8 mouse cellular contexts compared by ENCODE assay signal in the genomic region with DNA sequence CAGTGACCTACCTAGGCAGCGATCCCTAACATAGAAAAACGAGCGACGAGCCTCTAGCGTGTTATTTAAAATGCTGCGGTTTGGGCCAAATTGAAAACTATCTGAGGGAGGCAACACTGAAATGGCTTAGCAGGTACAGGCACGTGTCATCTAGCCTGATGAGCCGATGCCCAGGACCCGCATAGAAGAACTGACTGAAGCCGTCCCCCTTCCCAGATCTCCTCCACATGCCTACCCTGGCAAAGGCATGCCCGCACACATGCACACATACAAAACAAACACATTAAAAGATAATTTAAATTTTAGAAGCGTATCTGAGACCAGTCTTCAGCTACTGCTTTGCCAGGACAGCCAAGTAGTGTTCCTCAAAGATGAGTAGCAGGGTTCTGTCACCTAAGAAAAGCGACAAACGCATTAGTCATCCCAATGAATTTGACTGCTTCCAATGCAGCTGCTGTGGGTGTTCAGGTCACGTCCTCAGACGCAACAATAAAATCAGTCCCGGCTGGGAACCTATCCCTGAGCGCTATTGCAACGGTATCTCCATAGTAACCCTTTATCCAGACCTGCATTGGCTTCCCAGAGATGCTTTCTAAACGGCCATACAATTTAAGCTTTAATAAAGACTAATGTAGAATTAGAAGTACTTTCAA.
DNase-seq lines count a peak whose midpoint lies in the region; ATAC-seq and TF ChIP-seq lines count a peak whose summit lies in the region.

No protein-coding gene starts in this region.

- no peak for TF ChIP-seq CTCF in brain, embryonic 14.5 days (IDR thresholded peaks at IDR 0.05; ENCODE audit: borderline replicate concordance, extremely low read depth, insufficient read depth, insufficient read length)

- H3K36me3 ChIP-seq in kidney, embryonic 16.5 days (ENCODE audit: insufficient read depth, low read length), result no peaks in the 10 kb centered on the region
- H3K36me3 ChIP-seq in forebrain, embryonic 16.5 days (ENCODE audit: control insufficient read depth, insufficient read depth), result no peaks in the 10 kb centered on the region

- no peak for TF ChIP-seq POLR2A in brain, embryonic 14.5 days (IDR thresholded peaks at IDR 0.05; ENCODE audit: borderline replicate concordance, extremely low read depth, insufficient read depth, insufficient read length, poor library complexity, severe bottlenecking)

- WGBS in kidney, embryonic 16.5 days, result 64% methylated on average over 20 of the region's 20 CpGs
- WGBS in forebrain, embryonic 16.5 days, result 50% methylated on average over 20 of the region's 20 CpGs

- no peak overlapping the region for H3K9ac ChIP-seq in kidney, embryonic 16.5 days (replicated peaks; ENCODE audit: low read length)
- H3K9ac ChIP-seq in forebrain, embryonic 16.5 days (replicated peaks; ENCODE audit: low read depth, low read length), result no peak overlapping the region

- peaks cover 3% of the 10 kb centered on the region; the same call in 1 of the 2 replicates for H3K27me3 ChIP-seq in kidney, embryonic 16.5 days (ENCODE audit: insufficient read depth, low read length)
- no peaks in the 10 kb centered on the region; the same call in 1 of the 2 replicates for H3K27me3 ChIP-seq in forebrain, embryonic 16.5 days (replicated peaks; ENCODE audit: control insufficient read depth, insufficient read depth, low read length)

- H3K9me3 ChIP-seq in kidney, embryonic 16.5 days (ENCODE audit: low read length), result no peaks in the 10 kb centered on the region
- no peaks in the 10 kb centered on the region for H3K9me3 ChIP-seq in forebrain, embryonic 16.5 days (ENCODE audit: control insufficient read depth, low read length)

- no peak for ATAC-seq in kidney, embryonic 16.5 days (ENCODE audit: low FRiP score, low TSS enrichment)
- peak; percentile 79; the same call in 1 of the 2 replicates for ATAC-seq in forebrain, embryonic 16.5 days

- no peak overlapping the region for H3K27ac ChIP-seq in kidney, embryonic 16.5 days (ENCODE audit: low read length)
- H3K27ac ChIP-seq in forebrain, embryonic 16.5 days (ENCODE audit: low read length), result no peak overlapping the region

- peak overlapping the region; percentile 47 for H3K4me2 ChIP-seq in kidney, embryonic 16.5 days (replicated peaks; ENCODE audit: low read depth, low read length)
- H3K4me2 ChIP-seq in forebrain, embryonic 16.5 days (ENCODE audit: low read length), result peak overlapping the region; percentile 35; the same call in 1 of the 2 replicates

- peak overlapping the region; percentile 32; the same call in 1 of the 2 replicates for H3K4me3 ChIP-seq in kidney, embryonic 16.5 days (ENCODE audit: low read length)
- no peak overlapping the region for H3K4me3 ChIP-seq in forebrain, embryonic 16.5 days (replicated peaks; ENCODE audit: low read length)

- peaks cover 5% of the 10 kb centered on the region; the same call in 1 of the 2 replicates for H3K4me1 ChIP-seq in kidney, embryonic 16.5 days (ENCODE audit: insufficient read depth, low read length)
- H3K4me1 ChIP-seq in forebrain, embryonic 16.5 days (replicated peaks; ENCODE audit: control insufficient read depth, insufficient read depth, low read length), result peaks cover 30% of the 10 kb centered on the region

- no peak for DNase-seq in kidney, adult 18-20 months
- DNase-seq in brain, embryonic 14.5 days (ENCODE audit: low read depth), result peak; percentile 76
- DNase-seq in mesoderm, embryonic 11.5 days (ENCODE audit: low read depth, low spot score), result peak; percentile 56
- DNase-seq in spleen, postnatal 10 days (ENCODE audit: low spot score in 2 of 2), result no peak
- no peak for DNase-seq in MN1 (ENCODE audit: low spot score)
- DNase-seq in gastrocnemius, postnatal 25 days, result no peak

Comparison
In these comparisons a context has a peak if more than half of its experiments do, and no peak if none do; other contexts are left out.
1. DNase-seq: peak in brain, embryonic 14.5 days (single experiment) and mesoderm, embryonic 11.5 days (single experiment); none in kidney, adult 18-20 months (single experiment), spleen, postnatal 10 days (0 of 2), MN1 (single experiment) and gastrocnemius, postnatal 25 days (single experiment).